Mouse (Mus musculus) liver, embryonic 16.5 days (tissue): ENCODE results near the gene Spice1. TPM values are rescaled to one million over a fixed set of nuclear protein-coding genes. Genes with fewer than 3 reads are reported as not detected.

ENCODE experiments used
- ATAC-seq: fragments of 200-750 bp; cut with Nextera tagmentation; 2 replicates; pipeline ENCODE4 v1.8.0; 2017; ENCODE audit warnings: low read depth, mild to moderate bottlenecking, moderate number of reproducible peaks, moderate library complexity
- H3K27ac ChIP-seq: fragments of 300-500 bp; sonication (generic); 2 replicates; pipeline ENCODE4 v1.5.1; 2014; ENCODE audit warnings: mild to moderate bottlenecking, low read length
- H3K27me3 ChIP-seq: fragments of 300-500 bp; sonication (generic); 2 replicates; pipeline ENCODE4 v1.6.1; 2014; ENCODE audit warnings: low read depth, low read length, mixed read lengths; ENCODE audit not compliant: control insufficient read depth, insufficient read depth
- H3K36me3 ChIP-seq: fragments of 300-500 bp; sonication (generic); 2 replicates; pipeline ENCODE4 v1.6.1; 2014; ENCODE audit warnings: mild to moderate bottlenecking; ENCODE audit not compliant: control insufficient read depth, insufficient read depth
- H3K4me1 ChIP-seq: fragments of 300-500 bp; sonication (generic); 2 replicates; pipeline ENCODE4 v1.6.1; 2014; ENCODE audit warnings: low read depth, low read length, mixed read lengths; ENCODE audit not compliant: control insufficient read depth
- H3K4me2 ChIP-seq: fragments of 300-500 bp; sonication (generic); 2 replicates; pipeline ENCODE4 v1.6.1; 2014; ENCODE audit warnings: low read depth, low read length, mixed read lengths
- H3K4me3 ChIP-seq: fragments of 300-500 bp; sonication (generic); 2 replicates; pipeline ENCODE4 v1.5.1; 2014; ENCODE audit warnings: low read depth, mild to moderate bottlenecking, low read length
- H3K9ac ChIP-seq: fragments of 300-500 bp; sonication (generic); 2 replicates; pipeline ENCODE4 v1.6.1; 2014; ENCODE audit warnings: low read depth, low read length
- H3K9me3 ChIP-seq: fragments of 300-500 bp; sonication (generic); replicated peaks from 2 replicates; pipeline ENCODE4 v1.6.1; 2016; ENCODE audit warnings: low read length; ENCODE audit not compliant: control insufficient read depth
- WGBS: fragments of 180-500 bp; shearing (Covaris S2); extraction: QIAGEN DNeasy Blood & Tissue Kit; methylation state at CpG from one replicate; pipeline ENCODE4 v1.1.7; 2014; ENCODE audit not compliant: insufficient replicate concordance; 5-methylcytosine and 5-hydroxymethylcytosine counted together
- polyA plus RNA-seq: library from polyadenylated mRNA; unstranded; fragments of >200 nt; fragmentation: Nextera tagmentation; extraction: Ambion mirVana; gene quantifications from 2 replicates; pipeline ENCODE4 v1.2.1, GENCODE M21; 2015

Spice1 gene
- polyA plus RNA-seq, 1 experiment from 2014 or later: 7.5 TPM

GRCm38 (mm10) chr16:44428456-44428855 is 81.5 kb downstream of the Spice1 start:
- ATAC-seq: no peak
- Histone ChIP-seq H3K9ac (no peak overlapping the region), H3K4me3 (no peak overlapping the region), H3K36me3 (no peaks in the 10 kb centered on the region), H3K27me3 (no peaks in the 10 kb centered on the region), H3K4me2 (no peak overlapping the region), H3K9me3 (no peaks in the 10 kb centered on the region), H3K4me1 (no peaks in the 10 kb centered on the region), H3K27ac (no peak overlapping the region)
- whole genome bisulfite sequencing: 50% methylated on average over 5 of the region's 5 CpGs

GRCm38 (mm10) chr16:44430021-44430420 is 83.1 kb downstream of the Spice1 start:
- no peak for ATAC-seq
- 59% methylated on average over 7 of the region's 7 CpGs for WGBS
- H3K4me2 ChIP-seq: no peak overlapping the region
- H3K36me3 ChIP-seq: no peaks in the 10 kb centered on the region
- no peak overlapping the region for H3K27ac ChIP-seq
- no peak overlapping the region for H3K9ac ChIP-seq
- H3K9me3 ChIP-seq: no peaks in the 10 kb centered on the region
- H3K4me3 ChIP-seq: no peak overlapping the region
- no peaks in the 10 kb centered on the region for H3K27me3 ChIP-seq
- no peaks in the 10 kb centered on the region for H3K4me1 ChIP-seq

GRCm38 (mm10) chr16:44434931-44435330 is 88.0 kb downstream of the Spice1 start:
- no peaks in the 10 kb centered on the region for H3K9me3 ChIP-seq
- no peaks in the 10 kb centered on the region for H3K4me1 ChIP-seq
- no peak overlapping the region for H3K9ac ChIP-seq
- no peak overlapping the region for H3K27ac ChIP-seq
- H3K4me3 ChIP-seq: no peak overlapping the region
- no peaks in the 10 kb centered on the region for H3K27me3 ChIP-seq
- ATAC-seq: no peak
- H3K36me3 ChIP-seq: no peaks in the 10 kb centered on the region
- WGBS: 71% methylated on average over 7 of the region's 7 CpGs
- no peak overlapping the region for H3K4me2 ChIP-seq

GRCm38 (mm10) chr16:44435481-44435880 is 88.6 kb downstream of the Spice1 start:
- H3K4me3 ChIP-seq: no peak overlapping the region
- 36% methylated on average over 4 of the region's 4 CpGs for WGBS
- H3K9ac ChIP-seq: no peak overlapping the region
- no peaks in the 10 kb centered on the region for H3K36me3 ChIP-seq
- ATAC-seq: no peak
- no peaks in the 10 kb centered on the region for H3K27me3 ChIP-seq
- no peak overlapping the region for H3K4me2 ChIP-seq
- H3K4me1 ChIP-seq: no peaks in the 10 kb centered on the region
- no peak overlapping the region for H3K27ac ChIP-seq
- no peaks in the 10 kb centered on the region for H3K9me3 ChIP-seq

Other genes starting within 250 kb of the Spice1 start
- 24.8 and 25.4 TPM in 2 replicates for gene Atp6v1a, start 207.4 kb upstream of the Spice1 start, polyA plus RNA-seq
- 52.5 and 58.0 TPM in 2 replicates for gene Naa50, start 207.3 kb upstream of the Spice1 start, polyA plus RNA-seq
- 1.4 and 1.5 TPM in 2 replicates for gene Usf3, start 173.9 kb upstream of the Spice1 start, polyA plus RNA-seq
- 0.02 and 0.05 TPM in 2 replicates for gene Sidt1, start 13.9 kb upstream of the Spice1 start, polyA plus RNA-seq
- gene Cfap44, start 47.7 kb downstream of the Spice1 start, polyA plus RNA-seq: 0.95 and 1.1 TPM in 2 replicates
- gene Boc, start 211.8 kb downstream of the Spice1 start, polyA plus RNA-seq: 0.37 and 0.57 TPM in 2 replicates